Mouse (Mus musculus): ENCODE data around the gene Tenm4. TPM values are rescaled to one million over a fixed set of nuclear protein-coding genes. Genes with fewer than 3 reads are reported as not detected.

The Tenm4 gene
- total and polyA plus RNA-seq, 3 experiments: 9.2 to 15.2 TPM; not detected in 1

GRCm38 (mm10) chr7:96212592-96213541, 41.8 kb downstream of the Tenm4 start:
- no peak for DNase-seq (ENCODE audit: low read depth, low spot score)
- Histone ChIP-seq H3K4me1 (ENCODE audit: control insufficient read depth in 1 of 2, insufficient read depth in 2 of 2, low read length in 2 of 2) (no peaks in the 10 kb centered on the region), H3K27me3 (ENCODE audit: control insufficient read depth in 1 of 2, insufficient read depth in 2 of 2, low read length in 2 of 2) (no peaks in the 10 kb centered on the region), H3K27ac (ENCODE audit: control insufficient read depth, low read depth, low read length) (no peak overlapping the region), H3K9ac (ENCODE audit: control insufficient read depth, low read depth, low read length, poor library complexity, severe bottlenecking) (no peak overlapping the region), H3K9me3 (replicated peaks; ENCODE audit: insufficient read depth, low read length) (no peaks in the 10 kb centered on the region), H3K36me3 (ENCODE audit: control insufficient read depth in 1 of 2, insufficient read depth in 2 of 2, low read length in 2 of 2) (no peaks in the 10 kb centered on the region), H3K4me3 (ENCODE audit: control insufficient read depth in 1 of 2, insufficient read depth in 1 of 2, low read depth in 2 of 2, low read length in 2 of 2) (no peak overlapping the region), H3K79me2 (ENCODE audit: control insufficient read depth, insufficient read depth, low read length, poor library complexity) (no peaks in the 10 kb centered on the region)
- TF ChIP-seq CTCF (IDR thresholded peaks at IDR 0.05 in 2 of 3, conservative IDR thresholded peaks at IDR 0.05 in 1 of 3; ENCODE audit: control insufficient read depth in 1 of 3, insufficient read depth in 1 of 3, low read depth in 2 of 3, low read length in 3 of 3, poor library complexity in 1 of 3, severe bottlenecking in 1 of 3): no peak
- no peak for TF ChIP-seq JUND (IDR thresholded peaks at IDR 0.05; ENCODE audit: low read depth, low read length)
- no peak for TF ChIP-seq MXI1 (IDR thresholded peaks at IDR 0.05; ENCODE audit: low read depth, low read length)
- no peak for TF ChIP-seq ETS1 (IDR thresholded peaks at IDR 0.05; ENCODE audit: low read depth, low read length)
- TF ChIP-seq MYC (IDR thresholded peaks at IDR 0.05; ENCODE audit: low read depth, low read length): no peak
- TF ChIP-seq CHD2 (IDR thresholded peaks at IDR 0.05; ENCODE audit: low read length): no peak
- no peak for TF ChIP-seq ZKSCAN1 (IDR thresholded peaks at IDR 0.05; ENCODE audit: low read depth, low read length)
- no peak for TF ChIP-seq E2F4 (IDR thresholded peaks at IDR 0.05; ENCODE audit: borderline replicate concordance, low read depth, low read length)

- no peak for DNase-seq (ENCODE audit: low read depth, low spot score)
Observed at GRCm38 (mm10) chr7:96213741-96214140, 42.7 kb downstream of the Tenm4 start.

DNA sequence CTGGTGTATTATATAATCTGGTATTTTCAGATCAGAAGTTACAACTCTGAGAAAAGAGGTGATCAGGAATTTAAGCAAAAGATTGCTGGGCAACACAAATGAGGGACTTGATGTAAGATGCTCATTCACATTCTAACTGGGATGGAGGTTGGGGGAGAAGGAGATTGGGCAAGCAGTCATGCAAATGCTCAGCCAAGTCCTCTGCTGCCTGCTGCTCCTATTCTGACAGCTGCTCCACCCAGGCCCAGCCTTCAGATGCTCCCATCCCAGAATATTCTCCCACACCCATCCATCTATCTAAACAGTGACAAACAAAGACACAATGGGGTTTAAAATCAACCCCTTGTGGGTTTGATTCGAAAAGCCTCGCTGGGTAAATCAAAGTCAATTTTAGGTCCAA, 43.8 kb downstream of the Tenm4 start:
- no peak overlapping the region for H3K9ac ChIP-seq (ENCODE audit: control insufficient read depth, low read depth, low read length, poor library complexity, severe bottlenecking)
- no peak for DNase-seq (ENCODE audit: low read depth, low spot score)
- H3K4me1 ChIP-seq (ENCODE audit: control insufficient read depth in 1 of 2, insufficient read depth in 2 of 2, low read length in 2 of 2): no peaks in the 10 kb centered on the region
- TF ChIP-seq MAZ (IDR thresholded peaks at IDR 0.05; ENCODE audit: low read depth, low read length): no peak
- TF ChIP-seq GABPA (IDR thresholded peaks at IDR 0.05; ENCODE audit: low read depth, low read length): no peak
- TF ChIP-seq NRF1 (IDR thresholded peaks at IDR 0.05; ENCODE audit: insufficient read depth, low read depth, low read length, poor library complexity, severe bottlenecking): no peak
- TF ChIP-seq NELFE (IDR thresholded peaks at IDR 0.05; ENCODE audit: low read depth, low read length): no peak
- TF ChIP-seq SIN3A (IDR thresholded peaks at IDR 0.05; ENCODE audit: low read length): no peak
- no peaks in the 10 kb centered on the region for H3K36me3 ChIP-seq (ENCODE audit: control insufficient read depth in 1 of 2, insufficient read depth in 2 of 2, low read length in 2 of 2)
- no peaks in the 10 kb centered on the region for H3K27me3 ChIP-seq (ENCODE audit: control insufficient read depth in 1 of 2, insufficient read depth in 2 of 2, low read length in 2 of 2)
- H3K27ac ChIP-seq (ENCODE audit: control insufficient read depth, low read depth, low read length): no peak overlapping the region
- H3K4me3 ChIP-seq (ENCODE audit: control insufficient read depth in 1 of 2, insufficient read depth in 1 of 2, low read depth in 2 of 2, low read length in 2 of 2): no peak overlapping the region
- H3K79me2 ChIP-seq (ENCODE audit: control insufficient read depth, insufficient read depth, low read length, poor library complexity): no peaks in the 10 kb centered on the region
- H3K9me3 ChIP-seq (replicated peaks; ENCODE audit: insufficient read depth, low read length): no peaks in the 10 kb centered on the region

More at GRCm38 (mm10) chr7:96213741-96214140, 42.7 kb downstream of the Tenm4 start:
- H3K36me3 ChIP-seq (ENCODE audit: control insufficient read depth in 1 of 2, insufficient read depth in 2 of 2, low read length in 2 of 2): no peaks in the 10 kb centered on the region
- H3K4me3 ChIP-seq (ENCODE audit: control insufficient read depth in 1 of 2, insufficient read depth in 1 of 2, low read depth in 2 of 2, low read length in 2 of 2): no peak overlapping the region
- no peaks in the 10 kb centered on the region for H3K79me2 ChIP-seq (ENCODE audit: control insufficient read depth, insufficient read depth, low read length, poor library complexity)
- H3K27me3 ChIP-seq (ENCODE audit: control insufficient read depth in 1 of 2, insufficient read depth in 2 of 2, low read length in 2 of 2): no peaks in the 10 kb centered on the region
- H3K9ac ChIP-seq (ENCODE audit: control insufficient read depth, low read depth, low read length, poor library complexity, severe bottlenecking): no peak overlapping the region
- no peaks in the 10 kb centered on the region for H3K9me3 ChIP-seq (replicated peaks; ENCODE audit: insufficient read depth, low read length)
- no peaks in the 10 kb centered on the region for H3K4me1 ChIP-seq (ENCODE audit: control insufficient read depth in 1 of 2, insufficient read depth in 2 of 2, low read length in 2 of 2)
- H3K27ac ChIP-seq (ENCODE audit: control insufficient read depth, low read depth, low read length): no peak overlapping the region
- TF ChIP-seq NELFE (IDR thresholded peaks at IDR 0.05; ENCODE audit: low read depth, low read length): no peak
- no peak for TF ChIP-seq MAX (IDR thresholded peaks at IDR 0.05; ENCODE audit: low read length)
- no peak for TF ChIP-seq HCFC1 (IDR thresholded peaks at IDR 0.05; ENCODE audit: low read depth, low read length)
- no peak for TF ChIP-seq ZNF384 (IDR thresholded peaks at IDR 0.05; ENCODE audit: low read depth, low read length)
- no peak for TF ChIP-seq UBTF (IDR thresholded peaks at IDR 0.05; ENCODE audit: borderline replicate concordance, insufficient read depth, low read depth, low read length)
- TF ChIP-seq MAZ (IDR thresholded peaks at IDR 0.05; ENCODE audit: low read depth, low read length): no peak
- TF ChIP-seq POLR2A (IDR thresholded peaks at IDR 0.05; ENCODE audit: control insufficient read depth in 1 of 2, insufficient read depth in 1 of 2, low read depth in 1 of 2, low read length in 2 of 2, poor library complexity in 1 of 2): no peak
- no peak for TF ChIP-seq E2F4 (IDR thresholded peaks at IDR 0.05; ENCODE audit: borderline replicate concordance, low read depth, low read length)
- no peak for TF ChIP-seq RAD21 (IDR thresholded peaks at IDR 0.05; ENCODE audit: low read depth, low read length)
- no peak for TF ChIP-seq RCOR1 (IDR thresholded peaks at IDR 0.05; ENCODE audit: low read depth, low read length)
- TF ChIP-seq SIN3A (IDR thresholded peaks at IDR 0.05; ENCODE audit: low read length): no peak
- no peak for TF ChIP-seq ELF1 (IDR thresholded peaks at IDR 0.05; ENCODE audit: low read depth, low read length)
- TF ChIP-seq CHD1 (IDR thresholded peaks at IDR 0.05; ENCODE audit: low read depth, low read length): no peak
